Mouse (Mus musculus) forebrain, postnatal 0 days (tissue): ENCODE measurements around the gene Heg1. TPM values are rescaled to one million over a fixed set of nuclear protein-coding genes. Genes with fewer than 3 reads are reported as not detected.

Source experiments
- ATAC-seq: fragments of 200-750 bp; cut with Nextera tagmentation; 2 replicates; pipeline ENCODE4 v1.8.0; 2017; ENCODE audit warnings: mild to moderate bottlenecking, moderate library complexity
- DNase-seq: peaks from one replicate; pipeline ENCODE4 v3.0.0-alpha.2; 2015
- H3K27ac ChIP-seq: fragments of 300-500 bp; sonication (generic); 2 replicates; pipeline ENCODE4 v1.5.1; 2014; ENCODE audit warnings: low read depth, mild to moderate bottlenecking, antibody characterized with exemption, low read length, moderate library complexity, mixed read lengths
- H3K27me3 ChIP-seq: fragments of 300-500 bp; sonication (generic); 2 replicates; pipeline ENCODE4 v1.6.1; 2014; ENCODE audit warnings: mild to moderate bottlenecking, low read length, mixed read lengths; ENCODE audit not compliant: insufficient read depth
- H3K36me3 ChIP-seq: fragments of 300-500 bp; sonication (generic); 2 replicates; pipeline ENCODE4 v1.6.1; 2014; ENCODE audit warnings: mild to moderate bottlenecking, moderate library complexity; ENCODE audit not compliant: insufficient read depth
- H3K4me1 ChIP-seq: fragments of 300-500 bp; sonication (generic); 2 replicates; pipeline ENCODE4 v1.6.1; 2014; ENCODE audit warnings: antibody characterized with exemption; ENCODE audit not compliant: insufficient read depth
- H3K4me2 ChIP-seq: fragments of 300-500 bp; sonication (generic); 2 replicates; pipeline ENCODE4 v1.6.1; 2014; ENCODE audit warnings: low read depth, mild to moderate bottlenecking, moderate library complexity
- H3K4me3 ChIP-seq: fragments of 300-500 bp; sonication (generic); 2 replicates; pipeline ENCODE4 v1.5.1; 2014; ENCODE audit warnings: low read depth, low read length, mixed read lengths
- H3K9ac ChIP-seq: fragments of 300-500 bp; sonication (generic); 2 replicates; pipeline ENCODE4 v1.6.1; 2014; ENCODE audit warnings: mild to moderate bottlenecking
- H3K9me3 ChIP-seq: fragments of 300-500 bp; sonication (generic); 2 replicates; pipeline ENCODE4 v1.6.1; 2016; ENCODE audit warnings: low read length
- CTCF ChIP-seq: sonication (generic); IDR thresholded peaks from 2 replicates; pipeline ENCODE4 v1.5.1; 2016; ENCODE audit warnings: antibody characterized with exemption, control low read depth, low read depth
- WGBS: fragments of 180-500 bp; shearing (Covaris S2); extraction: QIAGEN DNeasy Blood & Tissue Kit; methylation state at CpG from one replicate; pipeline ENCODE4 v1.1.7; 2014; 5-methylcytosine and 5-hydroxymethylcytosine counted together
- polyA plus RNA-seq: library from polyadenylated mRNA; unstranded; fragments of >200 nt; fragmentation: Nextera tagmentation; extraction: Ambion mirVana; gene quantifications from 2 replicates; pipeline ENCODE4 v1.2.1, GENCODE M21; 2015
- total RNA-seq: library from RNA; depleted of rRNA; stranded (reverse); fragments of >200 nt; gene quantifications from 2 replicates; pipeline ENCODE4 v1.2.3, GENCODE M21; 2014

Gene Heg1
- total and polyA plus RNA-seq, 2 experiments from 2014 or later = 8.0 to 19.9 TPM

DNA sequence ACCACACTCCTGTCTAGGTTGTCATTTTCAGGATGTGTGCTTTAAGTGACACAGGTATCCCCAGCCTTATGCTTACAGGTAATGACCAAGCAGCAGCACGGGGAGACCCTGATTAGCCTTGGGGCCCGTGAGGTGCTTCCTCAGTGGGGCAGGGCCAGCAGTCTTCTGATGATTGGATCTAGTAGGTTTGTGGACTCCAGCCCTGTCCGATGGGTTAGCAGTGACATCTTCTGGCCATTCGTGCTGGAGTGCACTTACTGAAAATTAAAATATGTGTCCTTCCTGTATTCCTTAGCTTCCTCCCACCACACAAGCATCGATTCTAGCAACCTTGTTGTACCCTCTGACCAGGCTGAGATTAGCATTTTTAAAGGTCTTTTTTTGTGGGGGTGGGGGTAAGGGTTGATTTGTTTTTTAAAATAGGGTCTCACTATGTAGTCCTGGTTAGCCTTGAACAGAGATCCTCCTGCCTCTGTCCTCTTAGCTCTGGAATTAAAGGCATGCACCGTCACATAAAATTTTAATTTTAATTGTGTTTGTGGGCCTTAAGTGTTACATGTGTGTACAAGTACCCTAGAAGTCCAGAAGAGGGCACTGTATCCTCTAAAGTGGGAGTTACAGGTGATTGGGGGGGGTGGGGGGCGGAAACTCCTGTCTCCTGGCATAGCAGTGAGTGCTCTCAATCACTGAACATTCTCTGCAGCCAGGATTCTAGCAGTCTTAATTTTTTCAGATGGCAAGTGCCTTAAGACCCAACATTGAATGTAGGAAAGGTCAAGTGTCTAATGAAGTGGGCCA lies 60.7 kb downstream of the Heg1 start:
- Histone ChIP-seq H3K9me3 (no peaks in the 10 kb centered on the region), H3K36me3 (no peaks in the 10 kb centered on the region), H3K27ac (no peak overlapping the region), H3K9ac (no peak overlapping the region), H3K27me3 (no peaks in the 10 kb centered on the region), H3K4me1 (no peaks in the 10 kb centered on the region), H3K4me2 (no peak overlapping the region), H3K4me3 (no peak overlapping the region)
- TF ChIP-seq CTCF = peak; percentile 75
- DNase-seq = peak; percentile 77
- peak; percentile 66 for ATAC-seq
- WGBS = 59% methylated on average over 7 of the region's 7 CpGs

DNA sequence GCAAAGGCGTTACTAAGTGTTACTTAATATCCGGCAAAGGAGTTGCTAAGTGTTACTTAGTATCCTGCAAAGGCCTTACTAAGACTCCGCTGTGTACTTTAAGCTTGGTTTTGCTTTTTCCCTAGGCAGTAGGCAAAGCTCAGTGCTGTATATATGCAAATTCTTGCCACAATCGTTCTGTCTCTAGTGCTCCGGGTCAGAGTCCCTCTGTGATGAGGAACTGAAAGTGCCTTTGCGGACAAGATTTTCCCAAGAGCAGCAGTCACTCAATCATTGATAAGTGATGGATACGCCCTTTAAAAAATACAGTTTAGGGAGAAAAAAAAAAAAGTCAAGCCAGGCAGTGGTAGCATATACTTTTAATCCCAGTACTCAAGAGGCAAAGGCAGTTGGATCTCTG lies 61.3 kb downstream of the Heg1 start:
- no peak for DNase-seq
- Histone ChIP-seq H3K27me3 (no peaks in the 10 kb centered on the region), H3K36me3 (no peaks in the 10 kb centered on the region), H3K9me3 (no peaks in the 10 kb centered on the region), H3K27ac (no peak overlapping the region), H3K4me2 (no peak overlapping the region), H3K4me3 (no peak overlapping the region), H3K4me1 (no peaks in the 10 kb centered on the region), H3K9ac (no peak overlapping the region)
- ATAC-seq = no peak
- TF ChIP-seq CTCF = no peak
- 82% methylated on average over 7 of the region's 7 CpGs for WGBS

DNA sequence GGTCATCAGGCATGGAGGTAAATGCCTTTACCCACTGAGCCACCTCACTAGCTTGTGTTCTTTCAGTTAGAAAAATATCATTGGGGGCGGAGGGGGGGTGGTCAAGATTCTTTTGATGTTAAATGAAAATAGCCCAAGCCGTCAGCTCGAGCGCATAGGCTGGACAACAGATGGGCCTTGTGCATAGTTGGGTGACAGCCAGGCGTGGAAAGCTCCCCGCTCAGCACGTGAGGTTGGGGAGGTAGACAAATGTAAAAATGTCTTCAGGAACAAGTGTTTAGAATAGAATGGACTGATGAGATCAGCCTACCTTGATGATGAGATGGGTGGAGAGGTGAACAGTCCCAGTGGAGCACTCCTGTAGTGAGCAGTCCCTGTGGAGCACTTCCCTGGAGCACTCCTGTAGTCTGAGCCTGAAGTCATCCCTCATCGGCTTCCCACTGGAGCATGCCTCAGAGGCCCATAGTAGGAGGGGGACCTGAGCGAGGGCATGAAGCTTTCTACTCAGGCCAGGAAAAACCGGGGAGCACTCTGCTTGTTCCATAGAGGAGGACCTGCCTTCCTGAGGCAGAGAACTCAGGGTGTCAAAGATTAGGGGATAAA lies 62.0 kb downstream of the Heg1 start:
- no peak for TF ChIP-seq CTCF
- H3K27ac ChIP-seq = no peak overlapping the region
- H3K36me3 ChIP-seq = no peaks in the 10 kb centered on the region
- no peaks in the 10 kb centered on the region for H3K27me3 ChIP-seq
- ATAC-seq (no peak), DNase-seq (no peak)
- H3K9ac ChIP-seq = no peak overlapping the region
- 62% methylated on average over 10 of the region's 10 CpGs for WGBS
- H3K9me3 ChIP-seq = no peaks in the 10 kb centered on the region
- no peak overlapping the region for H3K4me3 ChIP-seq
- no peaks in the 10 kb centered on the region for H3K4me1 ChIP-seq
- no peak overlapping the region for H3K4me2 ChIP-seq

DNA sequence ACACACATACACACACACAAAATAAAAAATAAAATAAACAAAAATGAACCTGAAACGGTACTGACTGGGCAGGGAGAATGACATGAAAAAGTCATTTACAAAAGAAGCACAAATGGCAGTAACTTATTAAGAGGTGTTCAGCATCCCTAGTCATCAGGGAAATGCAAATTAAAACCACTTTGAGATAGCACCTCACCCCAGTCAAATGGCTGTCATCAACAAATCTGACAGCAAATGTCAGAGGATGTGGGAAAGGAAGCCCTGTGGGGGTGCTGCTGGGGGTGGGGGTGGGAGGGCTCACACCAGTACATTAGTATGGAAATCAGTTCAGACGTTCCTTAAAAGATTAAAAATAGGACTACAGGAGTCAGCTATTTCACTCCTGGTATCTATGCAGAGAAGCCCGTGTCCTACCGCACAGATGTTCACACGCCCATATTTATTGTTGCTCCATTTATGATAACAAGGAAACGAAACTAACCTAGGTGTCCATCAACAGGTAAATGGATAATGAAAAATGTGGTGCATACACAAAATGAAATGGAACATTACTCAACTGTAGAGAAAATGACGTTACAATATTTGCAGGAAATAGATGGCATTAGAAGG lies 63.3 kb downstream of the Heg1 start:
- 63% methylated on average over 7 of the region's 7 CpGs for WGBS
- no peak overlapping the region for H3K9ac ChIP-seq
- no peak overlapping the region for H3K27ac ChIP-seq
- no peak for TF ChIP-seq CTCF
- no peaks in the 10 kb centered on the region for H3K9me3 ChIP-seq
- H3K4me1 ChIP-seq = no peaks in the 10 kb centered on the region
- DNase-seq = no peak
- no peak for ATAC-seq
- no peak overlapping the region for H3K4me2 ChIP-seq
- H3K36me3 ChIP-seq = no peaks in the 10 kb centered on the region
- no peak overlapping the region for H3K4me3 ChIP-seq
- H3K27me3 ChIP-seq = no peaks in the 10 kb centered on the region

DNA sequence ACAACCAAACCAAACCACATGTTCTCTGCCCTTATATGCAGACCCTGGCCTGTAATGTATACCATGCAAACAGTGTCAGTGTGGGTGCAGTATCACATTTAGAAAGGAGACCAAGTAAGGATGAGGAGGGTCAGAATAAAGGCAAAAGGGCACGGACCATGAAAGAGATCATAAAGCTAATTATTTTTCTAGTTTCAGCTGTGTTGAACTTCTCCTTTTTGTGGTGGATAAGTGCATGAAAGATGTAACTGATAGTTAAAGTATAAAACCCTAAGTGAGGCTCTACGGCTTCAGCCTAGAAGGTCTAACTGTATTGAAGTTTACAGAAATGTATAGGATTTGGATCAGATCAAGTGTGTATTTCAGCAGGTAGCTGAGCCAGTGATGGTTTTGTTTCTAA lies 63.8 kb downstream of the Heg1 start:
- WGBS = 90% methylated on average over 2 of the region's 2 CpGs
- TF ChIP-seq CTCF = no peak

GRCm38 (mm10) chr16:33751152-33751551 lies 67.0 kb downstream of the Heg1 start:
- 53% methylated on average over 13 of the region's 13 CpGs for WGBS
- no peaks in the 10 kb centered on the region for H3K36me3 ChIP-seq
- H3K9ac ChIP-seq = no peak overlapping the region
- DNase-seq (no peak), ATAC-seq (no peak)
- no peak overlapping the region for H3K27ac ChIP-seq
- no peaks in the 10 kb centered on the region for H3K4me1 ChIP-seq
- H3K9me3 ChIP-seq = no peaks in the 10 kb centered on the region
- no peak overlapping the region for H3K4me2 ChIP-seq
- no peak overlapping the region for H3K4me3 ChIP-seq
- H3K27me3 ChIP-seq = no peaks in the 10 kb centered on the region
- no peak for TF ChIP-seq CTCF

More for the DNA sequence above, 63.8 kb downstream of the Heg1 start:
- Histone ChIP-seq H3K27me3 (no peaks in the 10 kb centered on the region), H3K27ac (no peak overlapping the region), H3K4me1 (no peaks in the 10 kb centered on the region), H3K4me2 (no peak overlapping the region), H3K9me3 (no peaks in the 10 kb centered on the region), H3K36me3 (no peaks in the 10 kb centered on the region), H3K4me3 (no peak overlapping the region), H3K9ac (no peak overlapping the region)
- DNase-seq (no peak), ATAC-seq (no peak)

- WGBS = 79% methylated on average over 12 of the region's 12 CpGs
- TF ChIP-seq CTCF = no peak
These were observed 67.4 kb downstream of the Heg1 start for GRCm38 (mm10) chr16:33751590-33751989.

More at GRCm38 (mm10) chr16:33751590-33751989, 67.4 kb downstream of the Heg1 start:
- Histone ChIP-seq H3K4me1 (no peaks in the 10 kb centered on the region), H3K27ac (no peak overlapping the region), H3K4me3 (no peak overlapping the region), H3K36me3 (no peaks in the 10 kb centered on the region), H3K9me3 (no peaks in the 10 kb centered on the region), H3K4me2 (no peak overlapping the region), H3K27me3 (no peaks in the 10 kb centered on the region), H3K9ac (no peak overlapping the region)
- no peak for ATAC-seq
- no peak for DNase-seq
